Mouse (Mus musculus): ENCODE measurements around the gene Ccdc162. TPM values are rescaled to one million over a fixed set of nuclear protein-coding genes. Genes with fewer than 3 reads are reported as not detected.
A peak's percentile ranks its signal among the peaks of the same experiment; 100 is the strongest.

The Ccdc162 gene
- total and polyA plus RNA-seq, 2 experiments from 2014 or later: 1.2 to 3.2 TPM

DNA sequence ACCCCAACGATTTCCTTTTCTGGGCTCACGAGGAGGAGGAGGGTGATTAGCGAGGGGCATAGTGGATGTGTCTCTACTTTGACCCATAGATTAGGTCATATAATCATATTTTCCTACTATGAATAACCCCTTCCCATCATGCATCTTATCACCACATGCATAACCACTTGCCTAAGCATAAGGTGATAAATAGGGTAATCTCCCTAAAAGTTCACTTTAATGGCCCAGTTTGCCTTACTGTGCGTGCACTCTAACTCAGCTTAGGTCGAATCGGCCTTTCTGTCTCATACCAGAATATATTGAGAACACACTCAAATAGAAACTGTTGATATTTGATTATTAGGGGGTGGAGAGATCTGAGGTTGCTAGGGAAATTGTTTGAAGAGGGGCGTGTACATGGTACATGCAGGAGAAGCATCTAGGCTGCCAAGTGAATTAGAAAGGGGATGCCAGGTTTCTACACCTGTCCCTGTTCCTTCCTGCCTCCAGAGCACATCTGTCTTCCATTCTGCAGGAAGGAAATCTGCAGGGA lies 171.1 kb downstream of the Ccdc162 start:
- Histone ChIP-seq H3K27ac (ENCODE audit: low read depth, low read length) (no peak overlapping the region), H3K9ac (no peak overlapping the region), H3K4me2 (ENCODE audit: low read depth) (no peak overlapping the region), H3K4me3 (ENCODE audit: low read depth, low read length) (no peak overlapping the region), H3K4me1 (ENCODE audit: insufficient read depth) (no peaks in the 10 kb centered on the region), H3K36me3 (ENCODE audit: insufficient read depth) (no peaks in the 10 kb centered on the region), H3K27me3 (ENCODE audit: insufficient read depth, low read length) (no peaks in the 10 kb centered on the region), H3K9me3 (ENCODE audit: low read length) (peaks cover 5% of the 10 kb centered on the region; the same call in 1 of the 2 replicates)
- DNase-seq: no peak
- 61% methylated on average over 7 of the region's 7 CpGs for WGBS
- TF ChIP-seq CTCF (IDR thresholded peaks at IDR 0.05; ENCODE audit: low read depth): no peak
- ATAC-seq: no peak

- 6% methylated on average over 7 of the region's 7 CpGs for WGBS
- DNase-seq (peak; percentile 8), ATAC-seq (no peak)
- Histone ChIP-seq H3K9ac (no peak overlapping the region), H3K36me3 (ENCODE audit: insufficient read depth) (no peaks in the 10 kb centered on the region), H3K4me3 (ENCODE audit: low read depth, low read length) (no peak overlapping the region), H3K4me1 (ENCODE audit: insufficient read depth) (no peaks in the 10 kb centered on the region), H3K27ac (ENCODE audit: low read depth, low read length) (no peak overlapping the region), H3K9me3 (ENCODE audit: low read length) (peaks cover 5% of the 10 kb centered on the region; the same call in 1 of the 2 replicates), H3K4me2 (ENCODE audit: low read depth) (no peak overlapping the region), H3K27me3 (ENCODE audit: insufficient read depth, low read length) (no peaks in the 10 kb centered on the region)
- no peak for TF ChIP-seq CTCF (IDR thresholded peaks at IDR 0.05; ENCODE audit: low read depth)
Observed at GRCm38 (mm10) chr10:41544481-41545190, 171.8 kb downstream of the Ccdc162 start.

- H3K9me3 ChIP-seq (ENCODE audit: low read length): no peaks in the 10 kb centered on the region
- no peak for ATAC-seq
- 76% methylated on average over 2 of the region's 2 CpGs for WGBS
Observed at GRCm38 (mm10) chr10:41543844-41544243, 172.6 kb downstream of the Ccdc162 start.

DNA sequence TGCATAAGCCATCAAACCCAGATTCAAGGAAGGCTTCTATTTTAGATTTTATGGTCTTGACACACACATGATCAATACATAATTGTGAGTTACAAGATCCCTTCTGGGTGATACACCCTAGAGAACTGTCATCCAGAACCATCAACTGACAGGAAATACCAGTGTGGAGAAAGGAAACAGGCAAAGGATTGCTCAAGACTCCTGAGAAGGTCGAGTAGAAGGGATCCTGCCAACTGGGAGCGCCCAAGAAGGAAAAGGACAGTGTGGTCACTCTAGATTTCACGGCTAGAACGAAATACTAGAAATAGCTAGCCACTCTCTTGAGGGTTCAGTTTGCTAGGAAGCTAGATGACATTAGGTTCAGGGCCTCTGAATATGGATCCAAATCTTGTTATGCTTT lies 173.0 kb downstream of the Ccdc162 start:
- no peak overlapping the region for H3K27ac ChIP-seq (ENCODE audit: low read depth, low read length)
- no peak overlapping the region for H3K9ac ChIP-seq
- DNase-seq (no peak), ATAC-seq (no peak)
- no peak overlapping the region for H3K4me2 ChIP-seq (ENCODE audit: low read depth)
- TF ChIP-seq CTCF (IDR thresholded peaks at IDR 0.05; ENCODE audit: low read depth): no peak
- H3K27me3 ChIP-seq (ENCODE audit: insufficient read depth, low read length): no peaks in the 10 kb centered on the region
- H3K9me3 ChIP-seq (ENCODE audit: low read length): no peaks in the 10 kb centered on the region
- WGBS: 88% methylated on average over 4 of the region's 4 CpGs
- H3K4me1 ChIP-seq (ENCODE audit: insufficient read depth): no peaks in the 10 kb centered on the region
- H3K36me3 ChIP-seq (ENCODE audit: insufficient read depth): no peaks in the 10 kb centered on the region
- no peak overlapping the region for H3K4me3 ChIP-seq (ENCODE audit: low read depth, low read length)

More at GRCm38 (mm10) chr10:41543844-41544243, 172.6 kb downstream of the Ccdc162 start:
- Histone ChIP-seq H3K27ac (ENCODE audit: low read depth, low read length) (no peak overlapping the region), H3K36me3 (ENCODE audit: insufficient read depth) (no peaks in the 10 kb centered on the region), H3K4me2 (ENCODE audit: low read depth) (no peak overlapping the region), H3K4me1 (ENCODE audit: insufficient read depth) (no peaks in the 10 kb centered on the region), H3K27me3 (ENCODE audit: insufficient read depth, low read length) (no peaks in the 10 kb centered on the region), H3K9ac (no peak overlapping the region), H3K4me3 (ENCODE audit: low read depth, low read length) (no peak overlapping the region)
- no peak for TF ChIP-seq CTCF (IDR thresholded peaks at IDR 0.05; ENCODE audit: low read depth)
- no peak for DNase-seq

DNA sequence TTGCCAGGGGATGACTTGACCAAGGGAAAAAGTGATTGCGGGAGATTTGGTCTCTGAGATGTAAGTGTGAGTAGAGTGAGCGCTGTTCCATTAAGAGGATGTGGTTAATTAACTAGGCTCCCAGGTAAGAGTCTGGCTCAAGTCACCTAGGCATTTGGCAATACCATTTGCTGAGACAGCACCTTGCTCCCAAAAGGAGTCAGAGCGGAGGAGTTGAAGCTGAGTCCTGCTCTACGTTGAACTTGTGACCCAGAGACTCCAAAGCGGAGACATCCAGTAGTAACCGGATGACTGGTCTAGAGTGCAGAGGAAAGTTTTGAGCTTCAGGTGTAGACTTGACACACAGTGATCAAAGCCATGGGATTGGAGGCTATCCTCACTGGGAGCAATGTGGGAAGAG lies 174.4 kb downstream of the Ccdc162 start:
- DNase-seq: no peak
- no peak for TF ChIP-seq CTCF (IDR thresholded peaks at IDR 0.05; ENCODE audit: low read depth)
- Histone ChIP-seq H3K4me1 (ENCODE audit: insufficient read depth) (no peaks in the 10 kb centered on the region), H3K9ac (no peak overlapping the region), H3K4me3 (ENCODE audit: low read depth, low read length) (no peak overlapping the region), H3K27ac (ENCODE audit: low read depth, low read length) (no peak overlapping the region), H3K36me3 (ENCODE audit: insufficient read depth) (no peaks in the 10 kb centered on the region), H3K4me2 (ENCODE audit: low read depth) (no peak overlapping the region), H3K9me3 (ENCODE audit: low read length) (no peaks in the 10 kb centered on the region), H3K27me3 (ENCODE audit: insufficient read depth, low read length) (no peaks in the 10 kb centered on the region)
- ATAC-seq: no peak
- WGBS: 96% methylated on average over 6 of the region's 6 CpGs

DNA sequence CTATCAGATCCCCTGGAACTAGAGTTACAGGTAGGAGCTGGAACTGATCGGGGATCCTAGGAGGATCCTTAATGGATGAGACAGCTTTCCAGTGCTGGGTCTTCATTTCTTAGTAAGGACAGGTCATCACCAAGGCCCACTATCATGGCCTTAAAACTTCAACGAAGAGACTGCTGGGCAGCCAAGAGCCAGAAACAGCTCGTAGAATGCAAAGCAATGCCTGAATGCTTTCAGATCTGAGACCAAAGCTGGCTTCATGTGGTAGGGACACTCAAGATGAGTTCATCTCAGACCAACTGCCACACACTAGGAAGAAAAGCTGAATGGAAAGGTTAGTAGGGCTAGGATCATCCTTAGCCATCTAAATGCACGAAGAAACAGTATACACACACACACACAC lies 177.4 kb downstream of the Ccdc162 start:
- TF ChIP-seq CTCF (IDR thresholded peaks at IDR 0.05; ENCODE audit: low read depth): no peak
- no peak for ATAC-seq
- no peaks in the 10 kb centered on the region for H3K9me3 ChIP-seq (ENCODE audit: low read length)
- H3K9ac ChIP-seq: no peak overlapping the region
- H3K27me3 ChIP-seq (ENCODE audit: insufficient read depth, low read length): no peaks in the 10 kb centered on the region
- no peak for DNase-seq
- no peak overlapping the region for H3K27ac ChIP-seq (ENCODE audit: low read depth, low read length)
- WGBS: 96% methylated on average over 4 of the region's 4 CpGs
- no peak overlapping the region for H3K4me2 ChIP-seq (ENCODE audit: low read depth)
- no peak overlapping the region for H3K4me3 ChIP-seq (ENCODE audit: low read depth, low read length)
- 0 out of 2 replicates have a peak, but pooled peaks cover 8% of the 10 kb centered on the region for H3K36me3 ChIP-seq (ENCODE audit: insufficient read depth)
- H3K4me1 ChIP-seq (ENCODE audit: insufficient read depth): no peaks in the 10 kb centered on the region

- H3K4me3 ChIP-seq (ENCODE audit: low read depth, low read length): no peak overlapping the region
- no peak for ATAC-seq
- 98% methylated on average over 3 of the region's 3 CpGs for WGBS
- no peak overlapping the region for H3K4me2 ChIP-seq (ENCODE audit: low read depth)
- 0 out of 2 replicates have a peak, but pooled peaks cover 8% of the 10 kb centered on the region for H3K36me3 ChIP-seq (ENCODE audit: insufficient read depth)
- no peaks in the 10 kb centered on the region for H3K27me3 ChIP-seq (ENCODE audit: insufficient read depth, low read length)
- H3K9ac ChIP-seq: no peak overlapping the region
- H3K27ac ChIP-seq (ENCODE audit: low read depth, low read length): no peak overlapping the region
- H3K9me3 ChIP-seq (ENCODE audit: low read length): no peaks in the 10 kb centered on the region
- H3K4me1 ChIP-seq (ENCODE audit: insufficient read depth): no peaks in the 10 kb centered on the region
- no peak for DNase-seq
- no peak for TF ChIP-seq CTCF (IDR thresholded peaks at IDR 0.05; ENCODE audit: low read depth)
Observed at GRCm38 (mm10) chr10:41537983-41538330, 178.5 kb downstream of the Ccdc162 start.

Data from forebrain, postnatal 0 days (tissue).